8 mouse cellular contexts compared by ENCODE assay signal in genomic region chr12:36156637-36157303, GRCm38 (mm10). TPM values are rescaled to one million over a fixed set of nuclear protein-coding genes. Genes with fewer than 3 reads are reported as not detected.
DNase-seq lines count a peak whose midpoint lies in the region; ATAC-seq and TF ChIP-seq lines count a peak whose summit lies in the region.

TSS of gene Ankmy2 (plus strand) at chr12:36157114.

- H3K79me2 ChIP-seq in MEL (ENCODE audit: control insufficient read depth, insufficient read depth, low read length, poor library complexity), result peaks cover 51% of the 10 kb centered on the region

- peak; percentile 96 for DNase-seq in MEL (ENCODE audit: low read depth, low spot score)
- DNase-seq in cerebellum, adult 2 months, result peak; percentile 89 to 91
- DNase-seq in forebrain, postnatal 0 days, result peak; percentile 97
- DNase-seq in heart, postnatal 4 days, result peak; percentile 93
- DNase-seq in layer of hippocampus, adult 8-10 months (ENCODE audit: low spot score in 2 of 2), result peak; percentile 80 to 85
- peak; percentile 82 for DNase-seq in ovary, postnatal 10 days (ENCODE audit: low spot score)
- peak; percentile 93 for DNase-seq in thymus, postnatal 10 days (ENCODE audit: low spot score in 2 of 2)

- H3K9me3 ChIP-seq in MEL (replicated peaks; ENCODE audit: insufficient read depth, low read length), result no peaks in the 10 kb centered on the region
- no peaks in the 10 kb centered on the region for H3K9me3 ChIP-seq in forebrain, postnatal 0 days (ENCODE audit: low read length)
- H3K9me3 ChIP-seq in lung, embryonic 16.5 days (ENCODE audit: control insufficient read depth, low read length), result no peaks in the 10 kb centered on the region

- peak; percentile 97 for ATAC-seq in forebrain, postnatal 0 days
- peak; percentile 97 for ATAC-seq in lung, embryonic 16.5 days (ENCODE audit: low read depth)

- TF ChIP-seq EP300 in MEL (IDR thresholded peaks at IDR 0.05; ENCODE audit: low read depth in 1 of 2, low read length in 2 of 2), result no peak

- H3K9ac ChIP-seq in MEL (ENCODE audit: control insufficient read depth, low read depth, low read length, poor library complexity, severe bottlenecking), result peak within 1 kb of the TSS; percentile 94
- peak within 1 kb of the TSS; percentile 85 for H3K9ac ChIP-seq in forebrain, postnatal 0 days
- peak within 1 kb of the TSS; percentile 90 for H3K9ac ChIP-seq in lung, embryonic 16.5 days (ENCODE audit: low read length)

- H3K4me3 ChIP-seq in MEL (ENCODE audit: control insufficient read depth in 1 of 2, insufficient read depth in 1 of 2, low read depth in 2 of 2, low read length in 2 of 2), result peak within 1 kb of the TSS; percentile 91 to 97
- H3K4me3 ChIP-seq in cerebellum, adult 2 months (replicated peaks; ENCODE audit: insufficient read depth, low read depth, low read length), result peak within 1 kb of the TSS; percentile 92
- peak within 1 kb of the TSS; percentile 79 for H3K4me3 ChIP-seq in forebrain, postnatal 0 days (ENCODE audit: low read depth, low read length)
- peak within 1 kb of the TSS; percentile 93 for H3K4me3 ChIP-seq in lung, embryonic 16.5 days (ENCODE audit: low read length)

- under 1% methylated on average over 42 of the region's 42 CpGs for WGBS in cerebellum, adult 2 months
- WGBS in forebrain, postnatal 0 days, result under 1% methylated on average over 42 of the region's 42 CpGs
- under 1% methylated on average over 38 of the region's 42 CpGs for WGBS in lung, embryonic 16.5 days

- H3K4me1 ChIP-seq in MEL (ENCODE audit: control insufficient read depth in 1 of 2, insufficient read depth in 2 of 2, low read length in 2 of 2), result peaks cover 0 to 14% of the 10 kb centered on the region in 2 experiments
- peaks cover 12% of the 10 kb centered on the region for H3K4me1 ChIP-seq in cerebellum, adult 2 months (ENCODE audit: control insufficient read depth, insufficient read depth, low read length)
- peaks cover 13% of the 10 kb centered on the region; the same call in 1 of the 2 replicates for H3K4me1 ChIP-seq in forebrain, postnatal 0 days (ENCODE audit: insufficient read depth)
- H3K4me1 ChIP-seq in lung, embryonic 16.5 days (replicated peaks; ENCODE audit: control insufficient read depth, insufficient read depth, low read length), result peaks cover 13% of the 10 kb centered on the region

- TF ChIP-seq POLR2A in MEL (IDR thresholded peaks at IDR 0.05; ENCODE audit: control insufficient read depth in 1 of 2, insufficient read depth in 1 of 2, low read depth in 1 of 2, low read length in 2 of 2, poor library complexity in 1 of 2), result peak; percentile 92 to 95
- TF ChIP-seq POLR2A in cerebellum, adult 2 months (IDR thresholded peaks at IDR 0.05; ENCODE audit: borderline replicate concordance, insufficient read depth, low read length), result peak; percentile 59; the same call in 1 of the 2 replicates

- H3K27ac ChIP-seq in MEL (ENCODE audit: control insufficient read depth, low read depth, low read length), result peak within 1 kb of the TSS; percentile 84
- peak within 1 kb of the TSS; percentile 53 for H3K27ac ChIP-seq in cerebellum, adult 2 months (ENCODE audit: insufficient read depth, low read length)
- H3K27ac ChIP-seq in forebrain, postnatal 0 days (ENCODE audit: low read depth, low read length), result peak within 1 kb of the TSS; percentile 91
- H3K27ac ChIP-seq in lung, embryonic 16.5 days (ENCODE audit: low read length), result peak within 1 kb of the TSS; percentile 96

- no peaks in the 10 kb centered on the region for H3K27me3 ChIP-seq in MEL (ENCODE audit: control insufficient read depth in 1 of 2, insufficient read depth in 2 of 2, low read length in 2 of 2)
- H3K27me3 ChIP-seq in cerebellum, adult 2 months (ENCODE audit: control insufficient read depth, insufficient read depth, low read length), result no peaks in the 10 kb centered on the region
- no peaks in the 10 kb centered on the region for H3K27me3 ChIP-seq in forebrain, postnatal 0 days (ENCODE audit: insufficient read depth, low read length)
- H3K27me3 ChIP-seq in lung, embryonic 16.5 days (ENCODE audit: control insufficient read depth, insufficient read depth, low read depth, low read length), result no peaks in the 10 kb centered on the region

- TF ChIP-seq RAD21 in MEL (IDR thresholded peaks at IDR 0.05; ENCODE audit: low read depth, low read length), result no peak

- H3K4me2 ChIP-seq in forebrain, postnatal 0 days (ENCODE audit: low read depth), result peak within 1 kb of the TSS; percentile 77
- peak within 1 kb of the TSS; percentile 85 for H3K4me2 ChIP-seq in lung, embryonic 16.5 days (ENCODE audit: low read depth, low read length)

- TF ChIP-seq CTCF in MEL (IDR thresholded peaks at IDR 0.05 in 2 of 3, conservative IDR thresholded peaks at IDR 0.05 in 1 of 3; ENCODE audit: control insufficient read depth in 1 of 3, insufficient read depth in 1 of 3, low read depth in 2 of 3, low read length in 3 of 3, poor library complexity in 1 of 3, severe bottlenecking in 1 of 3), result no peak
- TF ChIP-seq CTCF in cerebellum, adult 2 months (IDR thresholded peaks at IDR 0.05; ENCODE audit: borderline replicate concordance, insufficient read depth, low read depth, low read length), result no peak
- peak; percentile 19; the same call in 1 of the 2 replicates for TF ChIP-seq CTCF in forebrain, postnatal 0 days (IDR thresholded peaks at IDR 0.05; ENCODE audit: low read depth)

- peaks cover 0 to 18% of the 10 kb centered on the region in 2 experiments; a peak in 2 of 4 replicates for H3K36me3 ChIP-seq in MEL (ENCODE audit: control insufficient read depth in 1 of 2, insufficient read depth in 2 of 2, low read length in 2 of 2)
- H3K36me3 ChIP-seq in forebrain, postnatal 0 days (ENCODE audit: insufficient read depth), result no peaks in the 10 kb centered on the region
- no peaks in the 10 kb centered on the region for H3K36me3 ChIP-seq in lung, embryonic 16.5 days (ENCODE audit: control insufficient read depth, insufficient read depth, low read length)

TF ChIP-seq in MEL, 35 proteins besides CTCF, POLR2A, EP300 and RAD21 (continues in another document):
- TF ChIP-seq CHD2 (IDR thresholded peaks at IDR 0.05; ENCODE audit: low read length) (no peak), ZNF384 (IDR thresholded peaks at IDR 0.05; ENCODE audit: low read depth, low read length) (peak; percentile 22; the same call in 1 of the 2 replicates), POLR2AphosphoS2 (IDR thresholded peaks at IDR 0.05; ENCODE audit: low read length) (peak; percentile 80), GABPA (IDR thresholded peaks at IDR 0.05; ENCODE audit: low read depth, low read length) (no peak), BHLHE40 (IDR thresholded peaks at IDR 0.05; ENCODE audit: borderline replicate concordance, low read depth, low read length) (peak; percentile 77), NRF1 (IDR thresholded peaks at IDR 0.05; ENCODE audit: insufficient read depth, low read depth, low read length, poor library complexity, severe bottlenecking) (0 out of 2 replicates have a peak, but pooled peaks have one; percentile 14), MXI1 (IDR thresholded peaks at IDR 0.05; ENCODE audit: low read depth, low read length) (peak; percentile 15; the same call in 1 of the 2 replicates), JUND (IDR thresholded peaks at IDR 0.05; ENCODE audit: low read depth, low read length) (no peak), KAT2A (conservative IDR thresholded peaks at IDR 0.05; ENCODE audit: low read depth, low read length) (no peak), TCF12 (IDR thresholded peaks at IDR 0.05; ENCODE audit: low read depth, low read length) (peak; percentile 48), ETS1 (IDR thresholded peaks at IDR 0.05; ENCODE audit: low read depth, low read length) (peak; percentile 7; the same call in 1 of the 2 replicates), ZC3H11A (IDR thresholded peaks at IDR 0.05; ENCODE audit: low read depth, low read length) (peak; percentile 34; the same call in 1 of the 2 replicates), SIN3A (IDR thresholded peaks at IDR 0.05; ENCODE audit: low read length) (peak; percentile 92), ELF1 (IDR thresholded peaks at IDR 0.05; ENCODE audit: low read depth, low read length) (no peak), MYC (IDR thresholded peaks at IDR 0.05; ENCODE audit: low read depth, low read length) (peak; percentile 65; the same call in 1 of the 2 replicates), RCOR1 (IDR thresholded peaks at IDR 0.05; ENCODE audit: low read depth, low read length) (0 out of 2 replicates have a peak, but pooled peaks have one; percentile 13), USF1 (IDR thresholded peaks at IDR 0.05; ENCODE audit: low read depth, low read length) (no peak), TAL1 (IDR thresholded peaks at IDR 0.05; ENCODE audit: low read length) (no peak), TBP (IDR thresholded peaks at IDR 0.05; ENCODE audit: low read depth, low read length) (peak; percentile 77), HCFC1 (IDR thresholded peaks at IDR 0.05; ENCODE audit: low read depth, low read length) (peak; percentile 77), MAZ (IDR thresholded peaks at IDR 0.05; ENCODE audit: low read depth, low read length) (peak; percentile 86; the same call in 1 of the 2 replicates), NELFE (IDR thresholded peaks at IDR 0.05; ENCODE audit: low read depth, low read length) (peak; percentile 86), UBTF (IDR thresholded peaks at IDR 0.05; ENCODE audit: borderline replicate concordance, insufficient read depth, low read depth, low read length) (0 out of 2 replicates have a peak, but pooled peaks have one; percentile 61), MAX (IDR thresholded peaks at IDR 0.05; ENCODE audit: low read length) (peak; percentile 56), E2F4 (IDR thresholded peaks at IDR 0.05; ENCODE audit: borderline replicate concordance, low read depth, low read length) (0 out of 2 replicates have a peak, but pooled peaks have one; percentile 38), SMC3 (IDR thresholded peaks at IDR 0.05; ENCODE audit: low read depth, low read length) (no peak), USF2 (IDR thresholded peaks at IDR 0.05; ENCODE audit: borderline replicate concordance in 1 of 2, insufficient read depth in 1 of 2, low read depth in 1 of 2, low read length in 2 of 2) (no peak), MAFK (IDR thresholded peaks at IDR 0.05; ENCODE audit: borderline replicate concordance, low read depth, low read length) (no peak)

RNA-seq across cellular contexts. Expression of gene Ankmy2, which starts in this region (rescaled TPM):
- 14.2 and 15.3 TPM in 2 replicates for total RNA-seq in MEL (2012; rRNA removed)
- 10 to 100 TPM in 1 of 2 experiments, not detected in 1; 14.3 TPM for polyA plus RNA-seq in MEL (2012; ENCODE audit: insufficient read depth in 1 of 2, insufficient read length in 2 of 2, low read depth in 1 of 2, low replicate concordance in 2 of 2, missing spikeins in 1 of 2)
- polyA plus RNA-seq in cerebellum, adult 2 months (2012; rRNA removed), result 39.4 and 41.2 TPM in 2 replicates
- total RNA-seq in forebrain, postnatal 0 days (2014; rRNA removed), result 77.7 and 80.0 TPM in 2 replicates
- polyA plus RNA-seq in forebrain, postnatal 0 days (2015; fragmentation: Nextera tagmentation; extraction: Ambion mirVana), result 65.3 and 78.6 TPM in 2 replicates
- total RNA-seq in heart, postnatal 4 days (2021), result 10 to 100 TPM; 22.1 to 23.6 TPM
- 10 to 100 TPM; 49.3 to 59.4 (median 54.0) TPM for total RNA-seq in layer of hippocampus, adult 8-10 months (2022)
- 36.9 and 39.2 TPM in 2 replicates for polyA plus RNA-seq in lung, embryonic 16.5 days (2015; fragmentation: Nextera tagmentation; extraction: Ambion mirVana)

Comparison
In these comparisons a context has a peak if more than half of its experiments do, and no peak if none do; other contexts are left out.
1. Peak in every context shown above with its lines: DNase-seq, ATAC-seq, H3K4me3 ChIP-seq and H3K27ac ChIP-seq.